Mouse (Mus musculus) embryonic fibroblast, embryonic 13.5 days (primary cell): Measurements from ENCODE around the gene Sdk1. TPM values are rescaled to one million over a fixed set of nuclear protein-coding genes. Genes with fewer than 3 reads are reported as not detected.

Experiments used
- H3K27ac ChIP-seq: 2 replicates; pipeline ENCODE4 v1.5.1; 2012; ENCODE audit warnings: low read length, control low read depth, inconsistent platforms; ENCODE audit not compliant: insufficient read depth
- H3K4me1 ChIP-seq: 2 replicates; pipeline ENCODE4 v1.6.1; 2011; ENCODE audit warnings: low read length; ENCODE audit not compliant: control insufficient read depth, insufficient read depth
- H3K4me3 ChIP-seq: 2 replicates; pipeline ENCODE4 v1.5.1; 2011; ENCODE audit warnings: mild to moderate bottlenecking, control low read depth, low read length; ENCODE audit not compliant: insufficient read depth
- CTCF ChIP-seq: IDR thresholded peaks from 2 replicates; pipeline ENCODE4 v1.5.1; 2011; ENCODE audit warnings: mild to moderate bottlenecking, control low read depth, low read length, moderate library complexity, borderline replicate concordance; ENCODE audit not compliant: insufficient read depth
- POLR2A ChIP-seq: IDR thresholded peaks from 2 replicates; pipeline ENCODE4 v1.6.1; 2011; ENCODE audit warnings: low read depth, mild to moderate bottlenecking, control low read depth, low read length, moderate library complexity
- polyA plus RNA-seq: library from polyadenylated mRNA; stranded (reverse); fragments of >200 nt; gene quantifications from 2 replicates; pipeline ENCODE4 v1.2.4, GENCODE M21; 2011; ENCODE audit warnings: low read depth; ENCODE audit not compliant: missing spikeins, insufficient read length

Gene Sdk1
- polyA plus RNA-seq, 1 experiment: 6.7 TPM

GRCm38 (mm10) chr5:141506344-141506743 lies 265.1 kb downstream of the Sdk1 start:
- no peak overlapping the region for H3K27ac ChIP-seq
- H3K4me1 ChIP-seq: peaks cover 4% of the 10 kb centered on the region; the same call in 1 of the 2 replicates
- H3K4me3 ChIP-seq: no peak overlapping the region
- TF ChIP-seq POLR2A (no peak), CTCF (no peak)

- TF ChIP-seq POLR2A: no peak
- TF ChIP-seq CTCF: no peak
- no peak overlapping the region for H3K27ac ChIP-seq
- no peaks in the 10 kb centered on the region for H3K4me1 ChIP-seq
- no peak overlapping the region for H3K4me3 ChIP-seq
Measured at GRCm38 (mm10) chr5:141524801-141525715, 283.8 kb downstream of the Sdk1 start.

GRCm38 (mm10) chr5:141540193-141540592 lies 298.9 kb downstream of the Sdk1 start:
- no peak for TF ChIP-seq POLR2A
- TF ChIP-seq CTCF: no peak
- H3K4me1 ChIP-seq: no peaks in the 10 kb centered on the region
- H3K4me3 ChIP-seq: no peak overlapping the region
- H3K27ac ChIP-seq: no peak overlapping the region

GRCm38 (mm10) chr5:141542890-141543666 lies 301.8 kb downstream of the Sdk1 start:
- no peak overlapping the region for H3K27ac ChIP-seq
- H3K4me1 ChIP-seq: no peaks in the 10 kb centered on the region
- H3K4me3 ChIP-seq: no peak overlapping the region
- TF ChIP-seq POLR2A (no peak), CTCF (no peak)

- Histone ChIP-seq H3K4me1 (no peaks in the 10 kb centered on the region), H3K27ac (no peak overlapping the region), H3K4me3 (no peak overlapping the region)
- TF ChIP-seq CTCF (no peak), POLR2A (no peak)
Measured at GRCm38 (mm10) chr5:141553444-141553843, 312.2 kb downstream of the Sdk1 start.

- no peak overlapping the region for H3K27ac ChIP-seq
Measured at GRCm38 (mm10) chr5:141558731-141559130, 317.4 kb downstream of the Sdk1 start.

GRCm38 (mm10) chr5:141560325-141560724 lies 319.0 kb downstream of the Sdk1 start:
- Histone ChIP-seq H3K27ac (no peak overlapping the region), H3K4me1 (no peaks in the 10 kb centered on the region)
- TF ChIP-seq POLR2A (no peak), CTCF (no peak)

More at GRCm38 (mm10) chr5:141558731-141559130, 317.4 kb downstream of the Sdk1 start:
- Histone ChIP-seq H3K4me1 (no peaks in the 10 kb centered on the region), H3K4me3 (no peak overlapping the region)
- TF ChIP-seq POLR2A (no peak), CTCF (no peak)

GRCm38 (mm10) chr5:141561989-141562560 lies 320.8 kb downstream of the Sdk1 start:
- no peak overlapping the region for H3K27ac ChIP-seq
- TF ChIP-seq POLR2A: no peak
- no peak for TF ChIP-seq CTCF
- no peaks in the 10 kb centered on the region for H3K4me1 ChIP-seq
- H3K4me3 ChIP-seq: no peak overlapping the region

More at GRCm38 (mm10) chr5:141560325-141560724, 319.0 kb downstream of the Sdk1 start:
- no peak overlapping the region for H3K4me3 ChIP-seq

GRCm38 (mm10) chr5:141564197-141564596 lies 322.9 kb downstream of the Sdk1 start:
- Histone ChIP-seq H3K4me3 (no peak overlapping the region), H3K4me1 (no peaks in the 10 kb centered on the region), H3K27ac (no peak overlapping the region)
- no peak for TF ChIP-seq POLR2A
- no peak for TF ChIP-seq CTCF

- no peak overlapping the region for H3K27ac ChIP-seq
- TF ChIP-seq POLR2A: no peak
- no peak for TF ChIP-seq CTCF
- no peak overlapping the region for H3K4me3 ChIP-seq
- no peaks in the 10 kb centered on the region for H3K4me1 ChIP-seq
Measured at GRCm38 (mm10) chr5:141568106-141568505, 326.8 kb downstream of the Sdk1 start.
